Mouse (Mus musculus): Measurements from ENCODE around the gene Il12a. TPM values are rescaled to one million over a fixed set of nuclear protein-coding genes. Genes with fewer than 3 reads are reported as not detected.
A peak's percentile ranks its signal among the peaks of the same experiment; 100 is the strongest.

Gene Il12a
- polyA plus RNA-seq, 1 experiment from 2014 or later, result 0.53 TPM

- no peak for ATAC-seq (replicated peaks; ENCODE audit: insufficient number of reproducible peaks, low FRiP score, low TSS enrichment)
- 62% methylated on average over 10 of the region's 10 CpGs for WGBS (ENCODE audit: insufficient replicate concordance)
- Histone ChIP-seq H3K4me3 (ENCODE audit: low read depth, low read length) (peak overlapping the region; percentile 28; the same call in 1 of the 2 replicates), H3K9ac (ENCODE audit: low read depth, low read length) (no peak overlapping the region), H3K27me3 (ENCODE audit: control insufficient read depth, insufficient read depth, low read length) (no peaks in the 10 kb centered on the region), H3K9me3 (replicated peaks; ENCODE audit: control insufficient read depth, low read length) (no peaks in the 10 kb centered on the region), H3K36me3 (ENCODE audit: control insufficient read depth, insufficient read depth, low read length) (no peaks in the 10 kb centered on the region), H3K4me2 (peak overlapping the region; percentile 60), H3K27ac (ENCODE audit: low read depth, low read length) (no peak overlapping the region), H3K4me1 (ENCODE audit: control insufficient read depth, insufficient read depth, low read length) (no peaks in the 10 kb centered on the region)
Measured at GRCm38 (mm10) chr3:68675980-68676678, 14.3 kb upstream of the Il12a start.

GRCm38 (mm10) chr3:68676831-68677303 is 13.6 kb upstream of the Il12a start:
- Histone ChIP-seq H3K4me3 (ENCODE audit: low read depth, low read length) (peak overlapping the region; percentile 28), H3K4me2 (peak overlapping the region; percentile 60), H3K27ac (ENCODE audit: low read depth, low read length) (peak overlapping the region; percentile 58), H3K27me3 (ENCODE audit: control insufficient read depth, insufficient read depth, low read length) (no peaks in the 10 kb centered on the region), H3K36me3 (ENCODE audit: control insufficient read depth, insufficient read depth, low read length) (no peaks in the 10 kb centered on the region), H3K9ac (ENCODE audit: low read depth, low read length) (peak overlapping the region; percentile 34), H3K9me3 (replicated peaks; ENCODE audit: control insufficient read depth, low read length) (no peaks in the 10 kb centered on the region), H3K4me1 (ENCODE audit: control insufficient read depth, insufficient read depth, low read length) (no peaks in the 10 kb centered on the region)
- 6% methylated on average over 17 of the region's 17 CpGs for WGBS (ENCODE audit: insufficient replicate concordance)
- 0 out of 2 replicates have a peak, but pooled peaks have one; percentile 59 for ATAC-seq (replicated peaks; ENCODE audit: insufficient number of reproducible peaks, low FRiP score, low TSS enrichment)

GRCm38 (mm10) chr3:68678805-68679585 is 11.4 kb upstream of the Il12a start:
- no peak overlapping the region for H3K4me2 ChIP-seq
- no peaks in the 10 kb centered on the region for H3K4me1 ChIP-seq (ENCODE audit: control insufficient read depth, insufficient read depth, low read length)
- 77% methylated on average over 9 of the region's 9 CpGs for WGBS (ENCODE audit: insufficient replicate concordance)
- no peaks in the 10 kb centered on the region for H3K9me3 ChIP-seq (replicated peaks; ENCODE audit: control insufficient read depth, low read length)
- no peak for ATAC-seq (replicated peaks; ENCODE audit: insufficient number of reproducible peaks, low FRiP score, low TSS enrichment)
- no peak overlapping the region for H3K9ac ChIP-seq (ENCODE audit: low read depth, low read length)
- no peak overlapping the region for H3K27ac ChIP-seq (ENCODE audit: low read depth, low read length)
- H3K27me3 ChIP-seq (ENCODE audit: control insufficient read depth, insufficient read depth, low read length), result no peaks in the 10 kb centered on the region
- no peaks in the 10 kb centered on the region for H3K36me3 ChIP-seq (ENCODE audit: control insufficient read depth, insufficient read depth, low read length)
- H3K4me3 ChIP-seq (ENCODE audit: low read depth, low read length), result no peak overlapping the region

DNA sequence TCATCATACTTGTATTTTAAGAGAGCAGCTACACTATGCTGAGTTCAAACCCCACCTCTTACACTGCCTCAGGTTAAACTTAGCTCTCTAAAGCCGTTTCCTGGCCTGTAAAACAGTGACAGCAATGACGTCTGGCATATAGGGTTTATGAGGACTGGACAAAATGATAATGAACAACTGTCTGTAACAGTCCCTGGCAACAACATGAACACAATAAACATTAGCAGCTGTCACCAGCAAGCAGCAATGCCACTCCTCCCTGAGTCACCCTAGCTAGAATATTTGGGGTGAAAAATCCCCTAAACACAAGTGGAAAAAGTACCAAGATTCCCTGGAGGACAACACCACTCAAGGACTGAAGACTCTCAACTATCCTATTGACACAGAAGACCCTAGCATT is 6.9 kb upstream of the Il12a start:
- no peaks in the 10 kb centered on the region for H3K27me3 ChIP-seq (ENCODE audit: control insufficient read depth, insufficient read depth, low read length)
- no peak overlapping the region for H3K4me3 ChIP-seq (ENCODE audit: low read depth, low read length)
- no peaks in the 10 kb centered on the region for H3K4me1 ChIP-seq (ENCODE audit: control insufficient read depth, insufficient read depth, low read length)
- whole genome bisulfite sequencing (ENCODE audit: insufficient replicate concordance), result 41% methylated on average over 2 of the region's 2 CpGs
- no peak overlapping the region for H3K27ac ChIP-seq (ENCODE audit: low read depth, low read length)
- no peak overlapping the region for H3K9ac ChIP-seq (ENCODE audit: low read depth, low read length)
- no peak overlapping the region for H3K4me2 ChIP-seq
- H3K9me3 ChIP-seq (replicated peaks; ENCODE audit: control insufficient read depth, low read length), result no peaks in the 10 kb centered on the region
- no peak for ATAC-seq (replicated peaks; ENCODE audit: insufficient number of reproducible peaks, low FRiP score, low TSS enrichment)
- H3K36me3 ChIP-seq (ENCODE audit: control insufficient read depth, insufficient read depth, low read length), result no peaks in the 10 kb centered on the region

- 90% methylated on average over 1 of the region's 1 CpGs for WGBS (ENCODE audit: insufficient replicate concordance)
- no peak for ATAC-seq (replicated peaks; ENCODE audit: insufficient number of reproducible peaks, low FRiP score, low TSS enrichment)
- H3K36me3 ChIP-seq (ENCODE audit: control insufficient read depth, insufficient read depth, low read length), result no peaks in the 10 kb centered on the region
- H3K9ac ChIP-seq (ENCODE audit: low read depth, low read length), result no peak overlapping the region
- H3K4me2 ChIP-seq, result no peak overlapping the region
- no peak overlapping the region for H3K27ac ChIP-seq (ENCODE audit: low read depth, low read length)
- H3K4me3 ChIP-seq (ENCODE audit: low read depth, low read length), result no peak overlapping the region
- no peaks in the 10 kb centered on the region for H3K9me3 ChIP-seq (replicated peaks; ENCODE audit: control insufficient read depth, low read length)
- no peaks in the 10 kb centered on the region for H3K27me3 ChIP-seq (ENCODE audit: control insufficient read depth, insufficient read depth, low read length)
- H3K4me1 ChIP-seq (ENCODE audit: control insufficient read depth, insufficient read depth, low read length), result no peaks in the 10 kb centered on the region
Measured at GRCm38 (mm10) chr3:68684207-68684606, 6.2 kb upstream of the Il12a start.

DNA sequence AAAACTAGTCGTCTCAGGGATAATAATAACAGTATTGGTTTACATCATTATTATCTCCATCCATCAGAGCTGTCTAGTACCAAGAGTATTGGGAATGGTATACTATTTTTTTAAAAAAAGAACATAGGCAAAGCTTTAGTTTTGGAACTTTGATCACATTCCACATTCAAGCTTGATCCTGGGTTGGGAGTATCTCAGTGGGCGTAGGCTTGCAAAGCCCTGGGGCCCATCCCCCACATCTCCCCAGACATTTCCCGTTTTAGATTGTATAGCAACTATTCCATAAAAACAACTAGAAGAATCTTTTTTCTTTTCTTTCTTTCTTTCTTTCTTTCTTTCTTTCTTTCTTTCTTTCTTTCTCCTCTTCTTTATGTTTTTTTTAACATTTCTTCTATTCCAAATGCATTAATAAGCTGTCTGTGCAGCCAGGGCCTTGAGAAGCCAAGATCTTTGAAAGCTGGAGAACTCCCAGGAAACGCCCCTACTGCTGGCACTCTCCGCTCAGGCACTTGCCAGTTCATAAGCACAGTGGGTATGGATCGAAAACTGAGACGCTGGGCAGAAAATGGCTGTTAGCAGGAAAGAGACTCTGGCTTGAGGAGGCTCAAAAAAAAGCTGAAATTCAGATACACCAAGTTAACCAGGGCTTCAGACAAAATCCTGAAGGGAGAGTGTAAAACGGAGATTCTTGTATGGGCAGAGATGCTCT is 3.4 kb upstream of the Il12a start:
- H3K36me3 ChIP-seq (ENCODE audit: control insufficient read depth, insufficient read depth, low read length), result no peaks in the 10 kb centered on the region
- no peak overlapping the region for H3K9ac ChIP-seq (ENCODE audit: low read depth, low read length)
- H3K4me3 ChIP-seq (ENCODE audit: low read depth, low read length), result no peak overlapping the region
- no peak overlapping the region for H3K4me2 ChIP-seq
- H3K27me3 ChIP-seq (ENCODE audit: control insufficient read depth, insufficient read depth, low read length), result no peaks in the 10 kb centered on the region
- no peaks in the 10 kb centered on the region for H3K4me1 ChIP-seq (ENCODE audit: control insufficient read depth, insufficient read depth, low read length)
- no peak overlapping the region for H3K27ac ChIP-seq (ENCODE audit: low read depth, low read length)
- 64% methylated on average over 8 of the region's 8 CpGs for WGBS (ENCODE audit: insufficient replicate concordance)
- ATAC-seq (replicated peaks; ENCODE audit: insufficient number of reproducible peaks, low FRiP score, low TSS enrichment), result no peak
- no peaks in the 10 kb centered on the region for H3K9me3 ChIP-seq (replicated peaks; ENCODE audit: control insufficient read depth, low read length)

DNA sequence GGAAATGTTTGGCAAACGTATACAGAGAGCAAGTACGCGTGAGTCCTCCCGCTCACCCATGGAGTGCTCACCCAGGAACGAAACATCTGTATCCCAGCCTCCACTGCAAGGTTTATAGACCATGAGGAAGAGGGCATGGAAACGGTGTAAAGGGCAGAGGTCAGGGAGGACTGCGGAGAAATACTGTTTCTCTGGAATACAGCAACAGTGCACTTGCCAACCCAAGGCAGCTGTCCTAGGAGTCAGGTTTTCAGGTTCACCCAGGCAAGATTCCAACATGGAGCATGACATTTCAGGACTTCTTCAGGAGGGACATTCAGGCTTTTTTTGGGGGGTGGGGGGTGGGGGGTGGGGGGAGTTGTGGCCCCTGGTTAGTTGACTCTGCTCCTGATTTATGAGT is 1.1 kb upstream of the Il12a start:
- H3K9me3 ChIP-seq (replicated peaks; ENCODE audit: control insufficient read depth, low read length), result no peaks in the 10 kb centered on the region
- no peaks in the 10 kb centered on the region for H3K27me3 ChIP-seq (ENCODE audit: control insufficient read depth, insufficient read depth, low read length)
- no peaks in the 10 kb centered on the region for H3K36me3 ChIP-seq (ENCODE audit: control insufficient read depth, insufficient read depth, low read length)
- no peak overlapping the region for H3K9ac ChIP-seq (ENCODE audit: low read depth, low read length)
- 79% methylated on average over 7 of the region's 7 CpGs for WGBS (ENCODE audit: insufficient replicate concordance)
- no peak overlapping the region for H3K4me3 ChIP-seq (ENCODE audit: low read depth, low read length)
- ATAC-seq (replicated peaks; ENCODE audit: insufficient number of reproducible peaks, low FRiP score, low TSS enrichment), result no peak
- no peak overlapping the region for H3K4me2 ChIP-seq
- no peak overlapping the region for H3K27ac ChIP-seq (ENCODE audit: low read depth, low read length)
- H3K4me1 ChIP-seq (ENCODE audit: control insufficient read depth, insufficient read depth, low read length), result 0 out of 2 replicates have a peak, but pooled peaks cover 2% of the 10 kb centered on the region

- Histone ChIP-seq H3K27me3 (ENCODE audit: control insufficient read depth, insufficient read depth, low read length) (no peaks in the 10 kb centered on the region), H3K4me3 (ENCODE audit: low read depth, low read length) (0 out of 2 replicates have a peak overlapping the region, but pooled peaks have one; percentile 10), H3K4me1 (ENCODE audit: control insufficient read depth, insufficient read depth, low read length) (0 out of 2 replicates have a peak, but pooled peaks cover 2% of the 10 kb centered on the region), H3K9ac (ENCODE audit: low read depth, low read length) (no peak overlapping the region), H3K9me3 (replicated peaks; ENCODE audit: control insufficient read depth, low read length) (no peaks in the 10 kb centered on the region), H3K4me2 (peak overlapping the region; percentile 47), H3K27ac (ENCODE audit: low read depth, low read length) (no peak overlapping the region), H3K36me3 (ENCODE audit: control insufficient read depth, insufficient read depth, low read length) (no peaks in the 10 kb centered on the region)
- 55% methylated on average over 28 of the region's 28 CpGs for WGBS (ENCODE audit: insufficient replicate concordance)
- ATAC-seq (replicated peaks; ENCODE audit: insufficient number of reproducible peaks, low FRiP score, low TSS enrichment), result no peak
Measured at GRCm38 (mm10) chr3:68691100-68691778, 795 bp downstream of the Il12a start.
